Mouse (Mus musculus) adrenal gland (tissue): Measurements from ENCODE around the gene Rin2.

ENCODE experiments used
- intact Hi-C: fragments of 180-260 bp; cut with DNase I; formaldehyde crosslinking; loops from one replicate; pipeline ENCODE4 v1.15.1; 2025

The Rin2 gene

GRCm38 (mm10) chr2:145822783-145823729, 148.0 kb downstream of the Rin2 start:
- intact Hi-C loops: no loop called here

- intact Hi-C loops: no loop called here
Measured at GRCm38 (mm10) chr2:145824749-145825148, 149.7 kb downstream of the Rin2 start.

- intact Hi-C loops: no loop called here
Measured at GRCm38 (mm10) chr2:145825221-145825620, 150.2 kb downstream of the Rin2 start.

GRCm38 (mm10) chr2:145827930-145828329, 152.9 kb downstream of the Rin2 start:
- intact Hi-C loops: no loop called here

- intact Hi-C loops: no loop called here
Measured at GRCm38 (mm10) chr2:145828603-145829002, 153.6 kb downstream of the Rin2 start.

- intact Hi-C loops: no loop called here
Measured at GRCm38 (mm10) chr2:145829231-145829630, 154.2 kb downstream of the Rin2 start.

- intact Hi-C loops: no loop called here
Measured at GRCm38 (mm10) chr2:145830417-145830816, 155.4 kb downstream of the Rin2 start.

GRCm38 (mm10) chr2:145831949-145832835, 157.2 kb downstream of the Rin2 start:
- intact Hi-C loops: no loop called here

GRCm38 (mm10) chr2:145832836-145833221, 157.8 kb downstream of the Rin2 start:
- intact Hi-C loops: no loop called here

GRCm38 (mm10) chr2:145833341-145833740, 158.3 kb downstream of the Rin2 start:
- intact Hi-C loops: no loop called here

GRCm38 (mm10) chr2:145835920-145836319, 160.9 kb downstream of the Rin2 start:
- intact Hi-C loops: no loop called here

GRCm38 (mm10) chr2:145838675-145839074, 163.7 kb downstream of the Rin2 start:
- intact Hi-C loops: no loop called here

- intact Hi-C loops: no loop called here
Measured at GRCm38 (mm10) chr2:145839565-145840315, 164.7 kb downstream of the Rin2 start.

- intact Hi-C loops: no loop called here
Measured at GRCm38 (mm10) chr2:145840320-145840719, 165.3 kb downstream of the Rin2 start.

GRCm38 (mm10) chr2:145840910-145841870, 166.2 kb downstream of the Rin2 start:
- intact Hi-C loops: no loop called here

GRCm38 (mm10) chr2:145843322-145843721, 168.3 kb downstream of the Rin2 start:
- intact Hi-C loops: no loop called here

- intact Hi-C loops: no loop called here
Measured at GRCm38 (mm10) chr2:145846595-145846994, 171.6 kb downstream of the Rin2 start.

- intact Hi-C loops: no loop called here
Measured at GRCm38 (mm10) chr2:145849170-145849905, 174.3 kb downstream of the Rin2 start.

GRCm38 (mm10) chr2:145850779-145851178, 175.8 kb downstream of the Rin2 start:
- intact Hi-C loops: no loop called here
